Mouse (Mus musculus) mouse embryonic stem cell (cell line): ENCODE measurements around the gene Alg11.

Experiments
- in situ Hi-C, 2 experiments: fragments of 300-500 bp; cut with MboI; formaldehyde crosslinking; loops; 1 replicate in 1 of 2; 3 replicates in 1 of 2; pipeline ENCODE4 v1.14.3; 2019 to 2020; ENCODE audit warnings: low sequenced_read_pairs in 2 of 2, low pct_unique_long_range_greater_than_20kb in 1 of 2, mixed read lengths in 1 of 2; ENCODE audit not compliant: unreplicated experiment in 1 of 2

The Alg11 gene

GRCm38 (mm10) chr8:22060446-22060889 lies at the start of gene Alg11:
Gene Alg11 (plus strand): TSS chr8:22060721.
- in situ Hi-C loops, result no loop called here

GRCm38 (mm10) chr8:22013034-22013707 lies 47.4 kb upstream of the Alg11 start:
- in situ Hi-C loops, result no loop called here

- in situ Hi-C loops, result no loop called here
Observed at GRCm38 (mm10) chr8:22017731-22018130, 42.8 kb upstream of the Alg11 start.

DNA sequence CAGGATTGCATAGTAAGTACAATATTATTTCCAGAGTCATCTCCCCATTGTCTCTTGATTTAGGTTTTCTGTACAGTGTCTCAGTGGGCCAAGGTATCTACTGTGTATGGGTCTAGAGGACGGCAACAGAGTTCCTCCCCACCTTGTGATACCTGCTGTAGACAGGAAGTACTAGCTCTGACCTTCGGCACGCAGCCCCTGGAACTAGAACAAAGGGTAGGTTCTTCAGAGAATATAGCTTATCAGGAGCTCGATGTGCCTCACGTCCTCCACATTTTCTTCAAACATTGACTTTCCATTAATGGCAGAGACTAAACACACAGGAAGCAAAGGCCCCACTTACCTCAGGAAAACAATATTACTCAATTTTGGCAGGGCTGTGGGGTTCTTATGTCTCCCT lies 41.0 kb upstream of the Alg11 start:
- in situ Hi-C loops, result no loop called here

- in situ Hi-C loops, result no loop called here
Observed at GRCm38 (mm10) chr8:22022244-22022643, 38.3 kb upstream of the Alg11 start.

GRCm38 (mm10) chr8:22025241-22025640 lies 35.3 kb upstream of the Alg11 start:
- in situ Hi-C loops, result no loop called here

- in situ Hi-C loops, result no loop called here
Observed at GRCm38 (mm10) chr8:22028973-22029372, 31.5 kb upstream of the Alg11 start.

- in situ Hi-C loops, result no loop called here
Observed at GRCm38 (mm10) chr8:22030990-22031389, 29.5 kb upstream of the Alg11 start.

GRCm38 (mm10) chr8:22036137-22036536 lies 24.4 kb upstream of the Alg11 start:
- in situ Hi-C loops, result no loop called here

DNA sequence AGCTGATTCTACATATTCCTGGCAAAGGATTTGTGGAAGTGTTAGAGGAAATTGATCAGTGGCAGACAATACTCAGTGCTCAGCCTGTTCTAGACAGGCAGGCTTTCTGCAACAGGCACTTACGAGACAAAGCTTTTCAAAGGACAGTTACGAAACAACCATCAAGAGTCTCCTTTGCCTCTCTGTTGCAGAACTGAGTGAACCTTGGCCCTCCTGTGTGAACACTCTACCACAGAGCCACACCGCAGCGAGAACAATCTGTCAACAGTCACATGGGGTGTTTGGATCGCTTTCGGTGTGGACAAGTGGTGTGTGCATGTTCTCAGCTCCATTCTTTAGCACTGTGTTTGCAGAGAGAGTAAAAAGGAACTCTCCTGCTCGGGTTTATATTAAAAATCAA lies 23.5 kb upstream of the Alg11 start:
- in situ Hi-C loops, result no loop called here

- in situ Hi-C loops, result no loop called here
Observed at GRCm38 (mm10) chr8:22039468-22040152, 20.9 kb upstream of the Alg11 start.

GRCm38 (mm10) chr8:22040153-22040509 lies 20.4 kb upstream of the Alg11 start:
- in situ Hi-C loops, result no loop called here

GRCm38 (mm10) chr8:22042515-22042914 lies 18.0 kb upstream of the Alg11 start:
- in situ Hi-C loops, result no loop called here

DNA sequence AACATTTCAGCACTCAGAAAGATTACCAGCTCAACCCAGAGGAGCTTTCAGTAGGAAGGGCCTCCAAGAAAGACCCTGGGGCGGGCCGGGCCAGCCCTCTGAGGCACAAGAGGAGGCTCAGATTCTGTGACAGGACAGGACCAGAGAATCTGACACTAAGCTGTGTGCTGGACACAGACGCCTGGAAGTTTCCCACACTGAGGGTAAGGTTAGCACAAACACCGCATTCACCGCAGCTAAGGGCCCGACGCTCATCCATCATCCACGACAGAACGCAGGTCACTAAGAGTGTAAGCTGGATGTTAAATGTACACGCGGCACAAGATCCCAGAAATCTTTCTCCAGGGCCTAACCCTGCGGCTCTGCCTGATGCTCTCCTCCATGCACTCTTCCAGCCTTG lies 16.8 kb upstream of the Alg11 start:
- in situ Hi-C loops, result no loop called here

GRCm38 (mm10) chr8:22047699-22048464 lies 12.6 kb upstream of the Alg11 start:
- in situ Hi-C loops, result no loop called here

GRCm38 (mm10) chr8:22054674-22055491 lies 5.6 kb upstream of the Alg11 start:
- in situ Hi-C loops, result no loop called here

GRCm38 (mm10) chr8:22055492-22055877 lies 5.0 kb upstream of the Alg11 start:
- in situ Hi-C loops, result no loop called here

DNA sequence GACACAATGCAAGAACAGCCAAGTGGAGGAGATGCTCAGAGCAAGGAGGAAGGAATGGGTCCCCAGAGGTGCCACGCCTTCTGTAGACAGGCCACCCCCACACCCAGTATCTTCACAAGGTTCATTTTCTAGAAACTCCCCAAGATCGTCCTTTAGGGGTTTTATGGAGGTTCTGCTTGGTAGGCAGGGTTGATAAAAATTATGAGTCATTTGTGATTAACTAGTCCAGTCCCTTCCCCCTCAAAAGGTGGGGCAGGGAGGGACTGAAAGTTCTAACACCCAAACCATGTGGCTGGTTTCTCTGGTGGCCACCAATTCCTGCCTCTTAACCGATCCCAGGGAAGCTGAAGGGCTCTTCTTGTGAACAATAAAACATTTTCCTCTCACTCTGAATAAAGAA lies 3.7 kb upstream of the Alg11 start:
- in situ Hi-C loops, result no loop called here

- in situ Hi-C loops, result no loop called here
Observed at GRCm38 (mm10) chr8:22058368-22058767, 2.2 kb upstream of the Alg11 start.
